Mouse (Mus musculus) hematopoietic stem cell, adult 5-6 weeks (primary cell): ENCODE measurements around the gene Angpt4. TPM values are rescaled to one million over a fixed set of nuclear protein-coding genes. Genes with fewer than 3 reads are reported as not detected.

Experiments
- ATAC-seq, 2 experiments: fragments of 125-278 bp in 1 of 2; replicated peaks in 1 of 2; 2 replicates each; pipeline ENCODE4 v1.8.0; 2016 to 2017; ENCODE audit warnings: inconsistent platforms in 2 of 2, mild to moderate bottlenecking in 2 of 2, moderate number of reproducible peaks in 2 of 2, low read depth in 1 of 2, moderate TSS enrichment in 1 of 2; ENCODE audit not compliant: low FRiP score in 2 of 2, poor library complexity in 2 of 2, severe bottlenecking in 2 of 2, insufficient read depth in 1 of 2, low TSS enrichment in 1 of 2
- total RNA-seq: library from RNA; stranded (forward); fragments of 172-1452, 232-1000 nt; gene quantifications from 2 replicates; pipeline ENCODE4 v1.2.3, GENCODE M21; 2017

The Angpt4 gene
- not detected in 2 replicates for total RNA-seq

- ATAC-seq: no peak
Measured at GRCm38 (mm10) chr2:151910919-151911500, at the start of gene Angpt4. Gene Angpt4 (plus strand): TSS chr2:151911210.

GRCm38 (mm10) chr2:151862257-151862810, 48.7 kb upstream of the Angpt4 start:
- ATAC-seq: no peak; a peak in 1 of 4 replicates

- no peak for ATAC-seq
Measured at GRCm38 (mm10) chr2:151864941-151865340, 46.1 kb upstream of the Angpt4 start.

- ATAC-seq: peak; percentile 40 to 63; a peak in 1 of 4 replicates
Measured at GRCm38 (mm10) chr2:151866487-151866886, 44.5 kb upstream of the Angpt4 start.

GRCm38 (mm10) chr2:151868196-151868595, 42.8 kb upstream of the Angpt4 start:
- no peak for ATAC-seq

- ATAC-seq: no peak
Measured at GRCm38 (mm10) chr2:151874551-151874950, 36.5 kb upstream of the Angpt4 start.

GRCm38 (mm10) chr2:151876012-151876485, 35.0 kb upstream of the Angpt4 start:
- ATAC-seq: peak; percentile 70 to 82

- no peak for ATAC-seq
Measured at GRCm38 (mm10) chr2:151878645-151879044, 32.4 kb upstream of the Angpt4 start.

- ATAC-seq: no peak
Measured at GRCm38 (mm10) chr2:151879760-151880159, 31.2 kb upstream of the Angpt4 start.

- no peak for ATAC-seq
Measured at GRCm38 (mm10) chr2:151891031-151891430, 20.0 kb upstream of the Angpt4 start.

- ATAC-seq: no peak
Measured at GRCm38 (mm10) chr2:151893122-151893774, 17.8 kb upstream of the Angpt4 start.

- no peak for ATAC-seq
Measured at GRCm38 (mm10) chr2:151894209-151894980, 16.6 kb upstream of the Angpt4 start.

- ATAC-seq: no peak
Measured at GRCm38 (mm10) chr2:151895911-151896310, 15.1 kb upstream of the Angpt4 start.

- ATAC-seq: no peak
Measured at GRCm38 (mm10) chr2:151898106-151898505, 12.9 kb upstream of the Angpt4 start.

- ATAC-seq: no peak
Measured at GRCm38 (mm10) chr2:151900845-151901244, 10.2 kb upstream of the Angpt4 start.

GRCm38 (mm10) chr2:151903267-151903666, 7.7 kb upstream of the Angpt4 start:
- no peak for ATAC-seq

- ATAC-seq: no peak
Measured at GRCm38 (mm10) chr2:151903933-151904332, 7.1 kb upstream of the Angpt4 start.

GRCm38 (mm10) chr2:151904636-151905035, 6.4 kb upstream of the Angpt4 start:
- ATAC-seq: no peak
